In genomic region chr6:125476826-125477589, GRCm38 (mm10) we compare ENCODE assay signal across 11 mouse cellular contexts. TPM values are rescaled to one million over a fixed set of nuclear protein-coding genes. Genes with fewer than 3 reads are reported as not detected.
A peak's percentile ranks its signal among the peaks of the same experiment; 100 is the strongest.
DNase-seq lines count a peak whose midpoint lies in the region; ATAC-seq and TF ChIP-seq lines count a peak whose summit lies in the region.
"Had no signal": no experiment of that assay in that cellular context is flagged by ENCODE, and none has a peak within 500 bp of the region (broad histone marks: within the 10 kb centered on the region; RNA-seq: fewer than 3 reads in every experiment).

No protein-coding gene starts in this region.

- intact Hi-C loops in heart, postnatal 10 days (cut with DNase I), result no loop called here

- no peak for DNase-seq in heart, postnatal 10 days
- no peak for DNase-seq in liver, embryonic 11.5 days (ENCODE audit: low spot score)
- no peak for DNase-seq in embryonic facial prominence, embryonic 10.5 days (ENCODE audit: low spot score)
- DNase-seq in liver, postnatal 0 days, result no peak
- DNase-seq in layer of hippocampus, adult 8-10 months (ENCODE audit: low spot score in 2 of 2), result no peak
- DNase-seq: gastrocnemius, postnatal 36 days; retina, postnatal 1 day had no signal

- no peak for ATAC-seq in heart, embryonic 13.5 days (ENCODE audit: extremely low read depth, insufficient number of reproducible peaks, low FRiP score, low TSS enrichment)
- no peak for ATAC-seq in liver, embryonic 12.5 days
- ATAC-seq in liver, embryonic 11.5 days (replicated peaks; ENCODE audit: low FRiP score), result no peak
- ATAC-seq in liver, postnatal 0 days, result peak; percentile 5
- no peak for ATAC-seq in frontal cortex, adult (ENCODE audit: low TSS enrichment)

- no peak overlapping the region for H3K4me3 ChIP-seq in heart, embryonic 13.5 days
- H3K4me3 ChIP-seq in liver, embryonic 12.5 days, result no peak overlapping the region
- no peak overlapping the region for H3K4me3 ChIP-seq in liver, embryonic 11.5 days (ENCODE audit: low read depth, low read length)
- no peak overlapping the region for H3K4me3 ChIP-seq in embryonic facial prominence, embryonic 10.5 days
- no peak overlapping the region for H3K4me3 ChIP-seq in liver, postnatal 0 days (ENCODE audit: low read depth, low read length)
- H3K4me3 ChIP-seq: midbrain, embryonic 10.5 days had no signal

- H3K4me1 ChIP-seq in heart, embryonic 13.5 days, result peaks cover 75% of the 10 kb centered on the region
- peaks cover 98% of the 10 kb centered on the region for H3K4me1 ChIP-seq in liver, embryonic 12.5 days
- peaks cover 77% of the 10 kb centered on the region for H3K4me1 ChIP-seq in liver, embryonic 11.5 days (replicated peaks; ENCODE audit: control insufficient read depth, insufficient read depth, low read length)
- H3K4me1 ChIP-seq in embryonic facial prominence, embryonic 10.5 days, result peaks cover 50% of the 10 kb centered on the region
- peaks cover 79% of the 10 kb centered on the region for H3K4me1 ChIP-seq in liver, postnatal 0 days (ENCODE audit: insufficient read depth)

- TF ChIP-seq EP300 in liver, postnatal 0 days (IDR thresholded peaks at IDR 0.05; ENCODE audit: low read depth), result no peak

- H3K27ac ChIP-seq in heart, embryonic 13.5 days (replicated peaks), result peak overlapping the region; percentile 74
- H3K27ac ChIP-seq in liver, embryonic 12.5 days, result peak overlapping the region; percentile 42; the same call in 1 of the 2 replicates
- H3K27ac ChIP-seq in liver, embryonic 11.5 days (ENCODE audit: low read depth, low read length), result no peak overlapping the region; the same call in 1 of the 2 replicates
- peak overlapping the region; percentile 30; the same call in 1 of the 2 replicates for H3K27ac ChIP-seq in embryonic facial prominence, embryonic 10.5 days (replicated peaks)
- H3K27ac ChIP-seq in liver, postnatal 0 days (ENCODE audit: low read depth), result peak overlapping the region; percentile 77

- H3K36me3 ChIP-seq in heart, embryonic 13.5 days, result 0 out of 2 replicates have a peak, but pooled peaks cover 3% of the 10 kb centered on the region
- no peaks in the 10 kb centered on the region for H3K36me3 ChIP-seq in liver, embryonic 12.5 days
- no peaks in the 10 kb centered on the region for H3K36me3 ChIP-seq in liver, embryonic 11.5 days (ENCODE audit: control insufficient read depth, insufficient read depth, low read length)
- H3K36me3 ChIP-seq in embryonic facial prominence, embryonic 10.5 days (replicated peaks), result no peaks in the 10 kb centered on the region
- H3K36me3 ChIP-seq in liver, postnatal 0 days (replicated peaks; ENCODE audit: insufficient read depth, low read length), result no peaks in the 10 kb centered on the region
- H3K36me3 ChIP-seq: midbrain, embryonic 10.5 days had no signal

- no peak for TF ChIP-seq CTCF in liver, postnatal 0 days (IDR thresholded peaks at IDR 0.05; ENCODE audit: low read depth)

- no peaks in the 10 kb centered on the region for H3K9me3 ChIP-seq in heart, embryonic 13.5 days
- H3K9me3 ChIP-seq in liver, embryonic 12.5 days (replicated peaks), result no peaks in the 10 kb centered on the region
- H3K9me3 ChIP-seq in liver, embryonic 11.5 days (ENCODE audit: control insufficient read depth, low read length), result no peaks in the 10 kb centered on the region
- no peaks in the 10 kb centered on the region for H3K9me3 ChIP-seq in embryonic facial prominence, embryonic 10.5 days
- no peaks in the 10 kb centered on the region for H3K9me3 ChIP-seq in liver, postnatal 0 days (ENCODE audit: low read length)
- H3K9me3 ChIP-seq: midbrain, embryonic 10.5 days had no signal

- peaks cover 42% of the 10 kb centered on the region for H3K27me3 ChIP-seq in heart, embryonic 13.5 days (replicated peaks)
- no peaks in the 10 kb centered on the region for H3K27me3 ChIP-seq in liver, embryonic 12.5 days (replicated peaks)
- no peaks in the 10 kb centered on the region for H3K27me3 ChIP-seq in liver, embryonic 11.5 days (replicated peaks; ENCODE audit: control insufficient read depth, insufficient read depth, low read length)
- H3K27me3 ChIP-seq in embryonic facial prominence, embryonic 10.5 days (replicated peaks; ENCODE audit: low read depth, poor library complexity, severe bottlenecking), result 0 out of 2 replicates have a peak, but pooled peaks cover 4% of the 10 kb centered on the region
- H3K27me3 ChIP-seq in liver, postnatal 0 days (ENCODE audit: insufficient read depth, low read length), result no peaks in the 10 kb centered on the region

- no peak overlapping the region for H3K4me2 ChIP-seq in heart, embryonic 13.5 days
- no peak overlapping the region for H3K4me2 ChIP-seq in liver, embryonic 12.5 days
- H3K4me2 ChIP-seq in liver, embryonic 11.5 days, result no peak overlapping the region
- H3K4me2 ChIP-seq in liver, postnatal 0 days (ENCODE audit: low read depth, low read length), result peak overlapping the region; percentile 51

- 68% methylated on average over 9 of the region's 9 CpGs for WGBS in heart, embryonic 13.5 days
- 68% methylated on average over 9 of the region's 9 CpGs for WGBS in liver, embryonic 12.5 days (ENCODE audit: insufficient replicate concordance)
- 71% methylated on average over 9 of the region's 9 CpGs for WGBS in liver, embryonic 11.5 days
- 81% methylated on average over 9 of the region's 9 CpGs for WGBS in embryonic facial prominence, embryonic 10.5 days
- 50% methylated on average over 9 of the region's 9 CpGs for WGBS in liver, postnatal 0 days (ENCODE audit: insufficient replicate concordance)

- H3K9ac ChIP-seq in heart, embryonic 13.5 days, result no peak overlapping the region; the same call in 1 of the 2 replicates
- H3K9ac ChIP-seq in liver, embryonic 12.5 days, result no peak overlapping the region
- H3K9ac ChIP-seq in liver, embryonic 11.5 days (ENCODE audit: low read depth, low read length), result no peak overlapping the region
- no peak overlapping the region for H3K9ac ChIP-seq in liver, postnatal 0 days (replicated peaks)

RNA-seq across cellular contexts. Expression of gene Cd9, which starts 17.6 kb away (rescaled TPM):
- 79.6 and 84.5 TPM in 2 replicates for polyA plus RNA-seq in heart, embryonic 13.5 days (2015; fragmentation: Nextera tagmentation; extraction: Ambion mirVana)
- 10 to 100 TPM; 77.7 to 79.8 TPM for total RNA-seq in heart, postnatal 10 days (2021)
- 88.3 and 93.3 TPM in 2 replicates for polyA plus RNA-seq in liver, embryonic 12.5 days (2016; fragmentation: Nextera tagmentation; extraction: Ambion mirVana)
- 111 and 113 TPM in 2 replicates for polyA plus RNA-seq in liver, embryonic 11.5 days (2014; fragmentation: Nextera tagmentation; extraction: Ambion mirVana)
- 33.0 and 36.2 TPM in 2 replicates for polyA plus RNA-seq in embryonic facial prominence, embryonic 10.5 days (2016; fragmentation: Nextera tagmentation; extraction: Ambion mirVana)
- polyA plus RNA-seq in liver, postnatal 0 days (2015; fragmentation: Nextera tagmentation; extraction: Ambion mirVana), result 243 and 249 TPM in 2 replicates
- total RNA-seq in layer of hippocampus, adult 8-10 months (2022), result 100 to 1,000 TPM in 2 of 4 experiments, 10 to 100 TPM in 2; 57.4 to 211 (median 129) TPM
